Mouse (Mus musculus): ENCODE measurements at regions not wholly inside any gene's neighbourhood (a gene's known extent, or its start where the extent isn't known, plus 50 kb on each side); places are given as distances from the start of the nearest gene placed in this dataset.

DNA sequence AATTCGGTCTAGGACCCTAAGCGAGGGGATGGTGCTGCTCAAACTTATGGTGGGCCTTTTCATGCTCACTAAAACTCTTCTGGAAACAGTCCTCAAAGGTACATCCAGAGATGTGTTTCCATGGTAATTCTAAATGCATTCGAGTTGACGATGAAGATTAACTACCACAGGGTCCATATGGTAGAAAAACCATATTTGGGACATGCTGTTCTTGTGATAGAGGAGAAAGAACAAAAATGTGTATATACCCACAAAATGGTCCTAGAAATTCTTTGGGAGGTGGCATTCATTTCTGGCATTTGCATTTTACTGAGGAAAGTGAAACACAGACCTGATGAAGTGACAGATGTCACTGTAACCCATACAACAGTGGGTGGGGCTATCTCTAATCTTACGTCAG lies 136.0 kb downstream of the 4933412E24Rik start:
- TF ChIP-seq EP300 (IDR thresholded peaks at IDR 0.05; ENCODE audit: insufficient read depth, low read depth, low read length) (no peak), POLR2A (IDR thresholded peaks at IDR 0.05; ENCODE audit: insufficient read depth, low read length) (no peak)

Measured in ES-Bruce4 (cell line).